Mouse (Mus musculus) heart, postnatal 0 days (tissue): ENCODE data around the gene Hnf1b.

ENCODE experiments used
- CTCF ChIP-seq: IDR thresholded peaks from 2 replicates; pipeline ENCODE4 v1.5.1; 2016; ENCODE audit warnings: antibody characterized with exemption, control low read depth, low read depth
- EP300 ChIP-seq: IDR thresholded peaks from 2 replicates; pipeline ENCODE4 v1.6.1; 2016; ENCODE audit warnings: antibody characterized with exemption, low read depth

- TF ChIP-seq CTCF (no peak), EP300 (no peak)
Observed at GRCm38 (mm10) chr11:83852501-83853211, 2.8 kb downstream of the Hnf1b start.
